Mouse (Mus musculus): Measurements from ENCODE around the gene Plaur.

The Plaur gene

GRCm38 (mm10) chr7:24480121-24480941, 18.0 kb downstream of the Plaur start:
- peak; percentile 64 for DNase-seq

- DNase-seq: peak; percentile 74
Measured at GRCm38 (mm10) chr7:24480986-24481473, 18.7 kb downstream of the Plaur start.

- peak; percentile 95 for DNase-seq
Measured at GRCm38 (mm10) chr7:24481474-24482207, 19.4 kb downstream of the Plaur start, which contains the start of gene Cadm4. TSS of gene Cadm4 (plus strand) at chr7:24482023.

- peak; percentile 51 for DNase-seq
Measured at GRCm38 (mm10) chr7:24482208-24483020, 20.1 kb downstream of the Plaur start.

- DNase-seq: peak; percentile 68
Measured at GRCm38 (mm10) chr7:24483291-24483690, 21.0 kb downstream of the Plaur start.

- no peak for DNase-seq
Measured at GRCm38 (mm10) chr7:24485481-24485880, 23.2 kb downstream of the Plaur start.

- DNase-seq: peak; percentile 49
Measured at GRCm38 (mm10) chr7:24486654-24487130, 24.4 kb downstream of the Plaur start.

- DNase-seq: peak; percentile 37
Measured at GRCm38 (mm10) chr7:24487403-24487802, 25.1 kb downstream of the Plaur start.

GRCm38 (mm10) chr7:24488303-24488702, 26.0 kb downstream of the Plaur start:
- DNase-seq: peak; percentile 67

- no peak for DNase-seq
Measured at GRCm38 (mm10) chr7:24499856-24500577, 37.7 kb downstream of the Plaur start.

- peak; percentile 60 for DNase-seq
Measured at GRCm38 (mm10) chr7:24500929-24501328, 38.6 kb downstream of the Plaur start.

GRCm38 (mm10) chr7:24501492-24501891, 39.2 kb downstream of the Plaur start:
- peak; percentile 59 for DNase-seq

- DNase-seq: no peak
Measured at GRCm38 (mm10) chr7:24504004-24504403, 41.7 kb downstream of the Plaur start.

- no peak for DNase-seq
Measured at GRCm38 (mm10) chr7:24504868-24505267, 42.6 kb downstream of the Plaur start.

GRCm38 (mm10) chr7:24505447-24506064, 43.3 kb downstream of the Plaur start:
- DNase-seq: no peak

- DNase-seq: peak; percentile 74
Measured at GRCm38 (mm10) chr7:24506065-24506459, 43.8 kb downstream of the Plaur start.

GRCm38 (mm10) chr7:24506476-24506837, 44.2 kb downstream of the Plaur start:
- no peak for DNase-seq

- peak; percentile 89 for DNase-seq
Measured at GRCm38 (mm10) chr7:24506838-24507725, 44.8 kb downstream of the Plaur start, which contains the start of gene Zfp428. TSS of gene Zfp428 (plus strand) at chr7:24507006.

- no peak for DNase-seq
Measured at GRCm38 (mm10) chr7:24507726-24508114, 45.4 kb downstream of the Plaur start.

GRCm38 (mm10) chr7:24512355-24512754, 50.1 kb downstream of the Plaur start, which contains the start of gene AC161166.1:
TSS of gene AC161166.1 (minus strand) at chr7:24512455.
- no peak for DNase-seq

All from cerebellum, adult 9-10 months (tissue).